Mouse (Mus musculus) bone marrow, adult 2 months (tissue): Measurements from ENCODE around the gene Traip.

Source experiments
- CTCF ChIP-seq: fragments of 200-500 bp; IDR thresholded peaks from 2 replicates; pipeline ENCODE4 v1.5.1; 2011; ENCODE audit warnings: low read length, control low read depth; ENCODE audit not compliant: control insufficient read depth, insufficient read depth
- POLR2A ChIP-seq: fragments of 200-500 bp; IDR thresholded peaks from 2 replicates; pipeline ENCODE4 v1.6.1; 2011; ENCODE audit warnings: low read depth, mild to moderate bottlenecking, control low read depth, low read length, borderline replicate concordance; ENCODE audit not compliant: control insufficient read depth

DNA sequence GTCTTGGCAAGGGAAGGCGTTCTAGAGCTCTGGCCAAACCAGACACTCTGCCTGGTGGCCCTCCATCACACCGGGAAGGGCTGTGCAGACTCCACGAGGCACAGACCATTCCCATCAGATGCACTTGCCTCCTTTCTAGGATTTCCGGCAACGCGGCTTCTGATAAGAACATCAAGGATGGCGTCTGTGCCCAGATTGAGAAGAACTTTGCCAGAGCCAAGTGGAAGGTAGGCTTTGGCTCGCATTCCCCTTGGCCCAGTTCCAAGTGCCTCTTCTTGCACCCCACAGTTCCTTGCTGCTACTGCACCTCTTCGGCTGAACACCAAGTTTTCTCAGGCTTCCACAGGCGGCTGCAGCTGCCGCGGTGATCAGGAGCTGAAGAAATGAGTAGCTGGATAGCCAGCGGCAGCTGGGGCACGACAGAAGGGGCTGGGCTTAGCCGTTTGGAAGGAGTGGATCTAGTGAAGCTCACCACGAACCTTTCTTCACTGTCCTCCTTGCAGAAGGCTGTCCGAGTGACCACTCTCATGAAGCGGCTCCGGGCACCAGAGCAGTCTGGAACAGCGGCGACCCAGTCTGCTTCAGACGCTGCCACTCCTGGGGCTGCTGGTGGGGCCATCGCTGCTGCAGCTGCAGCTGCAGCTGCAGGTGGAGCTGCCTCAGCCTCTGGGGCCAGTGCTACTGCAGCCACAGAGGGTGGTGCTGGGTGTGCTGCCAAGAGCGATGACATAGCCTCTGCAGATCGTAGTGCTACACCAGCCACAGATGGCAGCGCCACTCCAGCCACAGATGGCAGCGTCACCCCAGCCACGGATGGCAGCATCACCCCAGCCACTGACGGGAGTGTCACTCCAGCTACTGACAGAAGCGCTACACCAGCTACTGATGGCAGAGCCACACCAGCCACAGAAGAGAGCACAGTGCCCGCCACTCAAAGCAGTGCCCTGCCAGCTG is 2.4 kb upstream of the Traip start:
- TF ChIP-seq CTCF (no peak), POLR2A (no peak)
